Mouse (Mus musculus): ENCODE results near the gene Idh2. TPM values are rescaled to one million over a fixed set of nuclear protein-coding genes. Genes with fewer than 3 reads are reported as not detected.

Idh2 gene
- total RNA-seq, 2 experiments from 2014 or later: 66.4 to 74.7 TPM

DNA sequence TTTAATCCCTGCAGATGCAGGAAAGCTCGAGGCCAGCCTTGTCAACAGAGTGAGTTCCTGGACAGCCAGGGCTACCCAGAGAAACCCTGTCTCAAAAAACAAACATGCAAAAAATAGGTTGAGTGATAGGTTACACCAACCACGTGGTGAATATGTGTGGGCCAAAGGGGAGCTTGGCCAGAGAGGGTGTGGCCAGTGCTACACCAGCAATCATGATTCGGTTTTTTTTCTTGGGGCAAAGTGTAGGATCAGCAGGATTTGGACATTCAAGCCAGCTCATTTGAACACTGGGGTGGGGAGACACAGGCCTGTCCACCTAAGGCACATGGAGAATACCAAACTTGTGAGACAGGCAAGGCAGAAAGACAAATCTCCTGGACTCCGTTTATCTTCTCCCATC, 14.1 kb upstream of the Idh2 start:
- DNase-seq: no peak
- intact Hi-C loops (cut with DNase I): no loop called here

GRCm38 (mm10) chr7:80123672-80124071, 8.5 kb upstream of the Idh2 start:
- intact Hi-C loops (cut with DNase I): no loop called here
- DNase-seq: no peak

- DNase-seq: no peak
- intact Hi-C loops (cut with DNase I): no loop called here
Measured at GRCm38 (mm10) chr7:80123115-80123514, 7.9 kb upstream of the Idh2 start.

- intact Hi-C loops (cut with DNase I): no loop called here
- no peak for DNase-seq
Measured at GRCm38 (mm10) chr7:80121083-80121482, 5.9 kb upstream of the Idh2 start.

GRCm38 (mm10) chr7:80119198-80119597, 4.0 kb upstream of the Idh2 start:
- intact Hi-C loops (cut with DNase I): no loop called here
- no peak for DNase-seq

GRCm38 (mm10) chr7:80116158-80116557, 966 bp upstream of the Idh2 start:
- DNase-seq: peak; percentile 21
- intact Hi-C loops (cut with DNase I): no loop called here

GRCm38 (mm10) chr7:80114451-80115223, 555 bp downstream of the Idh2 start:
- intact Hi-C loops (cut with DNase I): no loop called here

DNA sequence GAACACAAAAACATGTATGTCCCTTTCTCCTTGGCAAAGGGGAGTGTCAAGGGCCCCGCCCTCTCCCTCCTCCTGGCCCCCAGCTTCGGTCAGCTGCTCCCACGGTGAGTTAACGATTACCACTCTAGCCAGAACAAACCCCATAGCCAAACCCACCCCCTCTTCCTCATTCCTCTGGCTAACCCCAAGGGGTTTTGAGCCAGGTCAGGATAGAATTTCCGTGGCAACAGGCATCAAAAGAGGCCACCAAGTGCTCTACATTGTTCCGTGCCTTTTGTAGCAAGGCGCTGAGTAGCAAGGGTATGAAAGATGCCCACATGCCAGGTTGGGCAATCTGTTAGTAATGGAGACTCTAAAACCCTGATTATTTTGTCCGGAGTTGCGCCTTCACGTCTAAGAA, 1.2 kb downstream of the Idh2 start:
- intact Hi-C loops (cut with DNase I): no loop called here
- no peak for DNase-seq

More at GRCm38 (mm10) chr7:80114451-80115223, 555 bp downstream of the Idh2 start:
- DNase-seq: peak; percentile 57

- intact Hi-C loops (cut with DNase I): no loop called here
- no peak for DNase-seq
Measured at GRCm38 (mm10) chr7:80111066-80112045, 3.8 kb downstream of the Idh2 start.

DNA sequence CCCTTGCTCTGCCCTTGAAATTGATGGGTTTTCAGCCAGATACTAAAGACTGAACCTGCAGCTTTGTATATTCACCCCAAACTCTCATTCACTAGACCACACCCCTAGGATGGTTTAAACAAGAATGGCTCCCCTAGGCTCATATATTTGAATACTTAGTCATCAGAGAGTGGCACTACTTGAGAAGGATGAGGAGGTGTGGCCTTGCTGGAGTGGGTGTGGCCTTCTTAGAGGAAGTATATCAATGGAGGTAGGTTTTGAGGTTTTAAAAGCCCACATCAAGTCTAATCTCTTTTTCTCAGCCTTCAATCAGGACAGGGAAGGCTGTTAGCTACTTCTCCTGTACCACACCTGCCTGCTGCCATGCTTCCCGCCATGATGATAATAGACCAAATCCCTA, 8.8 kb downstream of the Idh2 start:
- intact Hi-C loops (cut with DNase I): no loop called here
- DNase-seq: no peak

DNA sequence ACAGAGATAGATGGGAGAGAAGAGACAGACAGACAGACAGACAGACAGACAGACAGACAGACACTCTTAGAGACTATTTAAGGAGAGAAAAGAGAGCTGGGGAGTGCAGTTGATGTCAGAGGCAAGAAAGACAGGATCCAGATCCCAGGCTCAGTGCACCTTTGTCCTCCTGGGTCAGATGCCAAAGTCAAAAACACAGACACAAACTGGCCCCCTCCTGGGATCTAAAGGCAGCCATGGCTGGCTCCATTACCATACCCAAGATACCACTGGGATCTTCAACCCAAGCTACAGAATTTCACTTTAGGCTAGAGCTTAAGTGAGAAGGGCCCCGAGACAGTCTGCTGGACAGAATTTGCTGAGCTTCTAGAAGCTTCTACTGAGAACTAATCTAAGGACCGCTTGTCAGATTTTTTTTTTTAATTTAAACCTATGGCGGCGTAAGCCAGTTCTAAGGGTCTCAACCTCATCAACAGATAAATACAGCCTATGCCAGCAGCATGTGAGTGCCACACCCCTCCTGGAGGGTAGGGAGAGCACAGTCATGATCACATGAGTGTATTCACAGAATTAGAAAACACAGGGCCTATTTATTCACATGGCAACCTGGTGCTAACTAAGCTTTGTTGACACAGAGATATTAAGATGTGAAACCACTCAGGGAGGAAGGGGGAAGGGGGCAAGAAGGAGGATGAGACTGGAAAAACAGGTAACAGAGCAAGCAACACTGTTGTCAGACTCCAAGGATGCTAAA, 9.4 kb downstream of the Idh2 start:
- no peak for DNase-seq
- intact Hi-C loops (cut with DNase I): no loop called here

DNA sequence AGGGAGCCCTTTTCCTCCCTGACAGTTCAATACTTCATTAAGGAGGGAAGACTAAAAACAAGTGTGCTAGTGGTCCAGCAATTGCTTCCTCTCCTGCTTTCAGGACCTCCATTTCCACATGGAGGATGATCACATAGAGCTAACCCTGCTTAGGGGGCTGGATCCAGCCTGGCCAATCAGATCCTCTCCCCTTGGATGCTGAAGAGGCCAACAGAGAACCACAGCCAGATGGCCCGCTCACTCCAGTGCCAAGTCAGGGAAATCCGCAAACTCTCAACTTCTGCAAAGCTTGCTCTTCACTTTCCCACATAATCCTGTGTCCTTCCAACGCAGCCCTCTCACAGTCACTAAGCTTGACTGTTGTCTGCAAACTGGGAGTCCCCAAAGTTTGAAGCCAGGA, 11.9 kb downstream of the Idh2 start:
- intact Hi-C loops (cut with DNase I): no loop called here
- peak; percentile 35 for DNase-seq

GRCm38 (mm10) chr7:80098389-80098976, 16.7 kb downstream of the Idh2 start:
- intact Hi-C loops (cut with DNase I): no loop called here
- no peak for DNase-seq

DNA sequence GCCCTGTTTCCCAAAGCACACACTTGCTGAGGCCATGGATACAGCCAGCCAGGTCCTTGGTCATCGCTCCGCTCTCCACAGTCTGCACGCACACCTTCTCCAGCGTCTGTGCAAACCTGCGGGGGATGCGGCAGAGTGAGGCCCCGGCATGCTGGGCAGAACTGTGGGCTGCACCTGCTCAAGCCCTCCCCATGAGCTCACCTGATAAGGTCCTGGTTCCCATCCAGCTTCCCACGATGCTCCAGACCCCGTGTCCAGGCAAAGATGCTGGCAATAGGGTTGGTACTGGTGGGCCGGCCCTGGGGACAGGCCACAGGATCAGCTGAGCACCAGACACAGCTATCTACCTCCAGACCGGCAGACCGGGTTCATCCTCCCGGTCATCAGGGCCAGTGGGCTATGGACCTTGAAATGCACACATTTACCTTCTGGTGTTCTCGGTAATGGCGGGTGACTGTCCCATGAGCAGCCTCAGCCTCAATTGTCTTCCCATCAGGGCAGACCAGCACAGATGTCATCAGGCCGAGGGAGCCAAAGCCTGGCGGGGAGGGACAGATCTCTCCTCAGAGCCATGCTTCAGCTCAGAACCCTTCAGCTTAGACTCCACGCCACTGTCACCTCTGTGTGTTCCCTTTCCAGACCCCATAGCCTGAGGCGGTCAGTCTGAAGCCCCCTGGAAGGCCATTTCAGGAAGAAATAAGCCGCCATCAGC, 19.4 kb downstream of the Idh2 start:
- no peak for DNase-seq
- intact Hi-C loops (cut with DNase I): no loop called here

- intact Hi-C loops (cut with DNase I): no loop called here
- DNase-seq: no peak
Measured at GRCm38 (mm10) chr7:80094481-80094880, 20.7 kb downstream of the Idh2 start.

DNA sequence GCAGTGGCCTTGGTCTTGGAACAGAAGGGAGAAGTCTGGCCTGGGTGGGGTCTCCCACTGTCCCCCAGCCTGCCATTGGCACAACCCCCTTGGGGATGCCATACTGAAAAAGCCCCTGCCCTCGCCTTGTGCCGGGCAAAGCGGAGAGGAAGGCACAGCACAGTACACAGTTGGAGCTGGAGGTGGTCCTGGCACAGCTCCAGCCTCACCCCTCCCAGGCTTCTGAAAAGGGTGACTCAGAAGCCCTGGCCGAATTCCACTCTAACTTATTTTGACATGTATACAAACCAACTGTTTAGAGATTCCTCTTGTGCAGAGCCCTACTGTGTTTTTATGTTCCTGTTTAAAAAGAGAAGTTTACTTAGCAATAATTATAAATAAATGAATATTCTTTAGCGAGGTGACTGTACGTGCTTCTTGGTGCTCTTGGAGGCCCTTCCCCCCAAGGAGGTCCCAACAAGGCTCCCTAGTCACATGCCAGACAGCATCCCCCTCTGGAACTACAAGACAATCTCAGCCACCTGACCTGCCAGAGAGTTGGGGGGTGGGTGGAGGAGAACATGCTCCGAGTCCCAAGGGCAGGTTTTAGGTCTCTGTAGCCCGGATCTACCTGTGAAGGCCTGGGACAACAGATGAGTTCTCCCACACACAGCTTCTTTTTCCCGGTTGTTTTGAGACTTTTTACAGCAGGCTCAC, 22.7 kb downstream of the Idh2 start:
- intact Hi-C loops (cut with DNase I): no loop called here

GRCm38 (mm10) chr7:80091866-80092210, 23.4 kb downstream of the Idh2 start:
- intact Hi-C loops (cut with DNase I): no loop called here
- DNase-seq: no peak

More for the DNA sequence above, 22.7 kb downstream of the Idh2 start:
- DNase-seq: peak; percentile 61

GRCm38 (mm10) chr7:80091004-80091865, 24.0 kb downstream of the Idh2 start:
- no peak for DNase-seq
- intact Hi-C loops (cut with DNase I): no loop called here

Measured in left cerebral cortex, postnatal 4 days (tissue).